Mouse (Mus musculus) liver, postnatal 0 days (tissue): ENCODE measurements at regions not wholly inside any gene's neighbourhood (a gene's known extent, or its start where the extent isn't known, plus 50 kb on each side); places are given as distances from the start of the nearest gene placed in this dataset.

Experiments used
- CTCF ChIP-seq: sonication (generic); IDR thresholded peaks from 2 replicates; pipeline ENCODE4 v1.5.1; 2016; ENCODE audit warnings: antibody characterized with exemption, low read depth
- EP300 ChIP-seq: IDR thresholded peaks from 2 replicates; pipeline ENCODE4 v1.6.1; 2016; ENCODE audit warnings: antibody characterized with exemption, low read depth, mild to moderate bottlenecking

DNA sequence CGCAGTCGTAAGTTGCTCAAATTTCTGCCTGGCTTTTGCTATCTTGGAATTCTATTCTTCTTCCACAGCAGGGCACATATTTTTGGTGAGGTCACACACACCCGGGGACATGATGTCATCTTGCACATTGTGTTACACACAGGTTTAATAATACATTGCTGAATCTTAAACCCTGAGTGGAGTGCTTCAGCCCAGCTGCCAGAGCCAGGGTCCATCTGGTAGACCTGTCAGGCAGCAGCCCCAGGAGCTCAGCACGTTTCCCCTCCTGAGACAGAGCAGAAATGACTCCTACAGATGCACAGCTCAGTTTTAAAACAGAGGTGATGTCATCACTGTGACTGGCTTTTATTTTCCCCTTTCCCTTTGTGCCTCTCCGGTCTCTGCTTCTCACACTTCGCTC, 280.4 kb downstream of the Tgfb2 start:
- TF ChIP-seq CTCF, result no peak
- no peak for TF ChIP-seq EP300
